Mouse (Mus musculus): ENCODE measurements around the gene Cdk17. TPM values are rescaled to one million over a fixed set of nuclear protein-coding genes. Genes with fewer than 3 reads are reported as not detected.

Cdk17 gene
- polyA plus RNA-seq, 1 experiment from 2014 or later, result 49.7 TPM

DNA sequence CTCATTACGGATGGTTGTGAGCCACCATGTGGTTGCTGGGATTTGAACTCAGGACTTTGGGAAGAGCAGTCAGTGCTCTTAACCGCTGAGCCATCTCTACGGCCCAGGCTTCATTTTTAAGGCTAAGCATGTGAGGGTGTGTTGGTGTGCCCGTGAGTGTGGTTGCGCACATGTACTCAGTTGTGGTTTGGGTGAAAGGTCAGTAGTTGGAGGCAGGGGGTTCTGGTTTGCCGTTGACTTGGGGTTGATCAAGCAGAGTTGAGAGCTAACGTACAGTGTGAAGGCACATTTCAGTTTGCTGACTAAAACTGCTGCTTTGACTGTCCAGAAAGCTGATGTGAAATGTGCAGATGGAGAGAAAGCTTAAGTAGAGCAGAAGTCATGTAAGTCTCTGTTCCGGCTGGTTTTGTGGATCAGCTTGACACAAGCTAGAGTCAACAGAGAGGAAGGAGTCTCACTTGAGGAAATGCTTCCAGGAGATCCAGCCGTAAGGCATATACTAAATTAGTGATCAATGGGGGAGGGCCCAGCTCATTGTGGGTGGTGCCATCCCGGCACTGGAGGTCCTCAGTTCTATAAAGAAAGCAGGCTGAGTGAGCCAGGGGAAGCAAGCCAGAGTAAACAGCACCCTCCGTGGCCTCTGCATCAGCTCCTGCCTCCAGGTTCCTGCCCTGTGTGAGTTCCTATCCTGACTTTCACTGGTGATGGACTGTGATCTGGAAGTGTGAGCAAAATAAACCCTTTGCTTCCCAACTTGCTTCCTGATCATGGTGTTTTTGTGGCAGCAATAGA, 19.2 kb downstream of the Cdk17 start:
- no peak overlapping the region for H3K4me3 ChIP-seq
- no peak overlapping the region for H3K9ac ChIP-seq
- no peak for ATAC-seq (ENCODE audit: low FRiP score)
- no peak overlapping the region for H3K4me2 ChIP-seq (replicated peaks)
- H3K9me3 ChIP-seq (replicated peaks), result no peaks in the 10 kb centered on the region
- H3K4me1 ChIP-seq, result no peaks in the 10 kb centered on the region; the same call in 1 of the 2 replicates
- no peak overlapping the region for H3K27ac ChIP-seq
- H3K27me3 ChIP-seq, result no peaks in the 10 kb centered on the region
- 89% methylated on average over 11 of the region's 11 CpGs for WGBS
- H3K36me3 ChIP-seq, result no peaks in the 10 kb centered on the region

DNA sequence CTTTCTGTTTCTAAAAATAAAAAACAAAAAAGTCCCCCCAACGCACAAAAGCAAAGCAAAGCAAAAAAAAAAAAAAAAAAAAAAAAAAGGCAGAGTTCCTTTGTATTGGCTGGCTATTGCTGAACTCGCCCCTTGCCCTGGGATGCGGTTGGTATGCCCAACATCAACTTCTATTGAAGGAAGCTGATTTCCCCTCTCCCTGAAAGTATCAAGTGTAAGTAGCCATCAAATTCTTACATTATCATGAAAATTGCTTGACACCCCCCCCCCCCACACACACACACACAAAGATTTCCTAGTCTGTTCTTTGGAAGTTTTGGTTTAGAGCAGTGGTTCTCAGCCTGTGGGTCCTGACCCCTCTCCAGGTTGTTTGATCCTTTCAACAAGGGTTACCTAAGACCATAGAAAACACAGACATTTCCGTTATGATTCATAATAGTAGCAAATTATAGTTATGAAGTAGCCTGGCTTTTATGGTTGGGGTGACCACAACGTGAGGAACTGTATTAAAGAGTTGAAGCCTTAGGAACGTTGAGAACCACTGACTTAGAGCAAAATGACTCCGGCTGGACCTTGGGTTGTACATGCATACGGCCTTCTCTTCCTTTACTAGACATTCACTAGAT, 23.8 kb downstream of the Cdk17 start:
- H3K4me2 ChIP-seq (replicated peaks), result no peak overlapping the region
- no peak for ATAC-seq (ENCODE audit: low FRiP score)
- no peak overlapping the region for H3K9ac ChIP-seq
- H3K9me3 ChIP-seq (replicated peaks), result no peaks in the 10 kb centered on the region
- peaks cover 3% of the 10 kb centered on the region; the same call in 1 of the 2 replicates for H3K4me1 ChIP-seq
- H3K27ac ChIP-seq, result no peak overlapping the region
- H3K4me3 ChIP-seq, result no peak overlapping the region
- 78% methylated on average over 8 of the region's 8 CpGs for WGBS
- no peaks in the 10 kb centered on the region for H3K27me3 ChIP-seq
- H3K36me3 ChIP-seq, result no peaks in the 10 kb centered on the region

GRCm38 (mm10) chr10:93188440-93188999, 27.8 kb downstream of the Cdk17 start:
- no peaks in the 10 kb centered on the region for H3K9me3 ChIP-seq (replicated peaks)
- 0 out of 2 replicates have a peak, but pooled peaks cover 3% of the 10 kb centered on the region for H3K36me3 ChIP-seq
- H3K27ac ChIP-seq, result no peak overlapping the region
- H3K27me3 ChIP-seq, result no peaks in the 10 kb centered on the region
- ATAC-seq (ENCODE audit: low FRiP score), result no peak
- H3K9ac ChIP-seq, result no peak overlapping the region
- no peak overlapping the region for H3K4me3 ChIP-seq
- H3K4me2 ChIP-seq (replicated peaks), result no peak overlapping the region
- 43% methylated on average over 10 of the region's 10 CpGs for WGBS
- H3K4me1 ChIP-seq, result peaks cover 19% of the 10 kb centered on the region

- Histone ChIP-seq H3K27ac (no peak overlapping the region), H3K4me3 (no peak overlapping the region), H3K4me2 (replicated peaks) (no peak overlapping the region), H3K36me3 (0 out of 2 replicates have a peak, but pooled peaks cover 3% of the 10 kb centered on the region), H3K9ac (0 out of 2 replicates have a peak overlapping the region, but pooled peaks have one; percentile 32), H3K27me3 (no peaks in the 10 kb centered on the region), H3K4me1 (peaks cover 32% of the 10 kb centered on the region), H3K9me3 (replicated peaks) (no peaks in the 10 kb centered on the region)
- 80% methylated on average over 8 of the region's 8 CpGs for WGBS
- no peak for ATAC-seq (ENCODE audit: low FRiP score)
Observed at GRCm38 (mm10) chr10:93190475-93191262, 30.0 kb downstream of the Cdk17 start.

DNA sequence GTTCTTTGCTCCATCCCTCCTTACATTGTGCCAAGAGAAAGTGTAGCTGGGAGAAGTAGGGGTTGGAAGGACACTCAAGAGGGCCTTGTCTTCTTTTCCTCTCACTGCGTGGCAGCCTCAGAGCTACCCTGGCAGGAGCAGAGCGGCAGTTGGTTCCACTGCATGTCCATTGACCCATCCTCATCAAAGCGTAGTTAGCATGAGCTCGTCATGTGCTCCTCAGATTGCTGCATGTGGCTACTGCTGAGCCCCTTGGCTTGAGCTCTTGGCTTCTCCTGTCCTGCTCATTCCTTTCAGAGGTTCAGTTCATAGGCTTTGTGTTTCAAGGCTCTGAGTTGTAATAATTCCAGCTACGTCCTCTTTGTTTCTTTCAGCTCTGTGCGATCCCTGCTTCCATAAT, 36.4 kb downstream of the Cdk17 start:
- no peaks in the 10 kb centered on the region for H3K9me3 ChIP-seq (replicated peaks)
- peaks cover 15% of the 10 kb centered on the region for H3K4me1 ChIP-seq
- H3K27me3 ChIP-seq, result no peaks in the 10 kb centered on the region
- peaks cover 13% of the 10 kb centered on the region; the same call in 1 of the 2 replicates for H3K36me3 ChIP-seq
- no peak overlapping the region for H3K27ac ChIP-seq
- H3K9ac ChIP-seq, result no peak overlapping the region
- whole genome bisulfite sequencing, result 97% methylated on average over 6 of the region's 6 CpGs
- no peak for ATAC-seq (ENCODE audit: low FRiP score)
- H3K4me2 ChIP-seq (replicated peaks), result no peak overlapping the region
- no peak overlapping the region for H3K4me3 ChIP-seq

DNA sequence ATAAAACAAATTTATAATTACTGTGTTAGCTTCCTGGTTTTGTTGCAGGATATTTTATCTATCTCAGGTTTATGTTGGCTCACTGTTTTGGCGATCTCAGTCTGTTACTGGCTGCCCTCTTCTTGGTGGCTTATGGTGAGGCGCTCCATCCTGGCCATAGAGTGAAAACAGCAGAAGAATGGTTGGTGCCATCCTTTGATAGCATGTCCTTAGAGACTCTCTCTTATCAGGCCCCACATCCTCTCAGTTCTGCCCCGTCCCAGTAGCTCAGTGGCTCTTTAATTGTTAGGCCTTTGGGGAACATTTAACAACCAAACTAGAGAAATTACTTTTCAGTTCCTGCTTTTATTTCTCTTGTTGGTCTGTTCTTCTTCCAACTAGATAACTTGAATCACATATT, 38.3 kb downstream of the Cdk17 start:
- H3K4me2 ChIP-seq (replicated peaks), result no peak overlapping the region
- no peak for ATAC-seq (ENCODE audit: low FRiP score)

DNA sequence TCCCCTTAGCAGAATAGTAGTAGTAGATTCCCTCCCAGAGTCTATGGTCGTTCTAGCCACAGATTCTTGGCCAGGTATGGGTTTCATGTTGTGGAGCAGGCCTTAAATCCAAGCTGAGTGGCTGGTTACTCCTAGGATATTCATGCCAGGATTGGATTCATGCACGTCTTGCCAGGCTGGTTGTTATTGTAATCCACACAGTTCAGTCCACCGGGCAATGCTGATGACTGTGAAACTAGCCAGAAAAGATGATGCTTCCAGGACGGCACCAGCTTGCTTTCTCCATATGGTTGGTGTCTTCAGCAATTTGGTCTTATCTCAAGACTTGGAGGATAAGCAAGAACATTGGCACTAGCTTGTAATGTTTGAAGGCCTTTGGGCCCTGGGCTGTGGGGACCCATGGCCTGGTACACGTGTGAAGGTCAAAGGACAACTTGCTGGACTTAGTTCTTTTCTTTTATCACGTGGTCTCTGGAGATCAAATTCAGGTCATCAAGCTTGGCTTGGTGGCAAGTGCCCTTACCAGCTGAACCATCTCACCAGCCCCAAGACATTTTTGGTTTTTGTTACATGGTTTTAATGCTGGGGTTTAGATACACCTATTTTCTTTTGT, 41.3 kb downstream of the Cdk17 start:
- no peaks in the 10 kb centered on the region for H3K4me1 ChIP-seq
- no peak overlapping the region for H3K27ac ChIP-seq
- H3K27me3 ChIP-seq, result no peaks in the 10 kb centered on the region
- no peaks in the 10 kb centered on the region for H3K9me3 ChIP-seq (replicated peaks)
- WGBS, result 92% methylated on average over 6 of the region's 6 CpGs
- no peak overlapping the region for H3K9ac ChIP-seq
- no peak overlapping the region for H3K4me2 ChIP-seq (replicated peaks)
- H3K4me3 ChIP-seq, result no peak overlapping the region
- H3K36me3 ChIP-seq, result peaks cover 13% of the 10 kb centered on the region; the same call in 1 of the 2 replicates
- no peak for ATAC-seq (ENCODE audit: low FRiP score)

More for the DNA sequence above, 38.3 kb downstream of the Cdk17 start:
- H3K27me3 ChIP-seq, result no peaks in the 10 kb centered on the region
- H3K4me1 ChIP-seq, result peaks cover 15% of the 10 kb centered on the region
- H3K4me3 ChIP-seq, result no peak overlapping the region
- WGBS, result 91% methylated on average over 3 of the region's 3 CpGs
- H3K27ac ChIP-seq, result no peak overlapping the region
- H3K9me3 ChIP-seq (replicated peaks), result no peaks in the 10 kb centered on the region
- peaks cover 13% of the 10 kb centered on the region; the same call in 1 of the 2 replicates for H3K36me3 ChIP-seq
- no peak overlapping the region for H3K9ac ChIP-seq

DNA sequence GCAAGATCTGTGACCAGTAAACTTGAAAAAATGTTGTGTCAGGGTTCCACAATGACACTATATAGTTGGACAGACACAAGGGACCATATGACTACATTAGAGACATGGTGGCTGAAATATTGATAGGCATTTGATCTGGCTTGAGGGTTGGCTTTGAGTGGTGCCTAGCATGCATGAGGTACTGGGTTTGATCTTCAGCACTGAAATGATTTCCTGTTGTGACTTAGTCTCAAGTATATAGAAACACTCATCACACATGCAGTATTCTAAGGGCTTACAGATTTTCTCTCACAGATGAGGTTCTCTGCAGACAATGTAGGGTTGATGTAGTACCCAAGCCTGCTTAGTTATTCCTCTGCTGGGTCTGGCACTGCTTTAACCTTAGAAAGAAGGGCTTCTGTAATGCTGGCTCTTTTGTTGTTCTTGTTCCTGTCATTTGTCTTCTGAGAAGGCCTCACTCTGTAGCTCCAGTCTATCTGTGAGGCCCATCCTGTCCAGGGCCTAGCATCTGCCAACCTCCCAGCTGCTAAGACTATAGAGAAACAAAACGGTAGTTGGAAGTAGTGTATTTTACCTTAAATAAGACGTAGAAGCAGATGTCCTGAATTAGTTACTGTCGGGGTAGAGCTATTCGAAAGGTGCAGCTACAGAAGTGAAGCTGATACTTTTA, 44.7 kb downstream of the Cdk17 start:
- no peaks in the 10 kb centered on the region for H3K9me3 ChIP-seq (replicated peaks)
- H3K4me3 ChIP-seq, result no peak overlapping the region
- no peaks in the 10 kb centered on the region for H3K4me1 ChIP-seq
- WGBS, result 80% methylated on average over 4 of the region's 4 CpGs
- H3K36me3 ChIP-seq, result no peaks in the 10 kb centered on the region
- H3K27me3 ChIP-seq, result no peaks in the 10 kb centered on the region
- ATAC-seq (ENCODE audit: low FRiP score), result no peak
- no peak overlapping the region for H3K9ac ChIP-seq
- H3K27ac ChIP-seq, result no peak overlapping the region
- H3K4me2 ChIP-seq (replicated peaks), result no peak overlapping the region

DNA sequence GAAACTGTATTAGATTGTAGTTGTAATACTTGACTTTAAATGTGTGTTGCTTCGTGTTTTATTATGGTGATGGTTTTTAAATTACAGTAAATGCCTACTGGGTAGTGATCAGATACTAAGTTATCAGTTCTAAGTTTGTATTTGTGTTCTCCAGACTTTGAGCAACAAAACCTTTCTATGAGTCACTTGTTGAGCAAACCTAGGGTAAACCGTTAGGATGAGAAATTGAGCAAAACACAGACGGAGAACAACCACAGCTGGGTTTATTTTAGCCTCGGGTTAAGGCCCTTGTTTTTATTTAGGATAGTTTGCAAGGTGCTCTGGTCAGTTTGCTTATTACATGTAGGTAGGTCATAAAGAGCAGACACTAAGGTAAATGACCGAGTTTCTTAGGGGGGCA, 46.5 kb downstream of the Cdk17 start:
- no peak overlapping the region for H3K9ac ChIP-seq
- H3K4me1 ChIP-seq, result no peaks in the 10 kb centered on the region
- no peak for ATAC-seq (ENCODE audit: low FRiP score)
- no peak overlapping the region for H3K27ac ChIP-seq
- H3K4me2 ChIP-seq (replicated peaks), result no peak overlapping the region
- no peaks in the 10 kb centered on the region for H3K9me3 ChIP-seq (replicated peaks)
- WGBS, result 87% methylated on average over 5 of the region's 5 CpGs
- H3K36me3 ChIP-seq, result peaks cover 5% of the 10 kb centered on the region; the same call in 1 of the 2 replicates
- H3K4me3 ChIP-seq, result no peak overlapping the region
- no peaks in the 10 kb centered on the region for H3K27me3 ChIP-seq

DNA sequence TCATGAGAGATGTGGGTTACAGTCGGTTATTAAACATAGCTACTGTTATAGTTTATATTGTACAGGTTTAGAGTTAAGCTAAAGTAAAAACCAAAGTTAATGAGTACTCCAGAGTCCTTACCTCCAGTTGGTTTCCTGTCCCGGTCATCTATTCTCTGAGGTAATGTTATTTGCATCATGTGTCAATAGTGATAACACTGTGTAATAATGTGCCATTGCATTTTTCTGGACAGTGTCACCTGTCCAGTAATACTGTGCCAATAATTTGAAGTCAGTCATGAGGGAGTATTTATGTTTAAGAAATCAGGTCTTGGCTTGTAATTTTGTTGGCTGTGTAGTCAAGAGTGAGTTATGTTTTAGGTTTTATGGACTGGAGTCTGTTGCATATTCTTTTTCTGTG, 52.0 kb downstream of the Cdk17 start:
- Histone ChIP-seq H3K9ac (no peak overlapping the region), H3K4me1 (no peaks in the 10 kb centered on the region), H3K36me3 (peaks cover 34% of the 10 kb centered on the region), H3K27me3 (no peaks in the 10 kb centered on the region), H3K4me3 (no peak overlapping the region), H3K27ac (no peak overlapping the region), H3K4me2 (replicated peaks) (no peak overlapping the region), H3K9me3 (replicated peaks) (0 out of 2 replicates have a peak, but pooled peaks cover 3% of the 10 kb centered on the region)
- WGBS, result 88% methylated on average over 2 of the region's 2 CpGs
- ATAC-seq (ENCODE audit: low FRiP score), result no peak

GRCm38 (mm10) chr10:93213339-93213738, 52.7 kb downstream of the Cdk17 start:
- Histone ChIP-seq H3K4me2 (replicated peaks) (no peak overlapping the region), H3K9ac (no peak overlapping the region), H3K9me3 (replicated peaks) (0 out of 2 replicates have a peak, but pooled peaks cover 3% of the 10 kb centered on the region), H3K27ac (no peak overlapping the region), H3K36me3 (peaks cover 40% of the 10 kb centered on the region), H3K27me3 (no peaks in the 10 kb centered on the region), H3K4me3 (no peak overlapping the region), H3K4me1 (no peaks in the 10 kb centered on the region)
- 82% methylated on average over 7 of the region's 7 CpGs for WGBS
- no peak for ATAC-seq (ENCODE audit: low FRiP score)
